In genomic region chr6:30635361-30635862, GRCm38 (mm10) we compare ENCODE assay signal across 12 mouse cellular contexts. TPM values are rescaled to one million over a fixed set of nuclear protein-coding genes. Genes with fewer than 3 reads are reported as not detected.
DNase-seq lines count a peak whose midpoint lies in the region; ATAC-seq and TF ChIP-seq lines count a peak whose summit lies in the region.
"Had no signal": no experiment of that assay in that cellular context is flagged by ENCODE, and none has a peak within 500 bp of the region (broad histone marks: within the 10 kb centered on the region; RNA-seq: fewer than 3 reads in every experiment).

No protein-coding gene starts in this region.

- peak overlapping the region; percentile 65 for H3K27ac ChIP-seq in intestine, embryonic 14.5 days (ENCODE audit: low read depth)
- no peak overlapping the region for H3K27ac ChIP-seq in intestine, postnatal 0 days (ENCODE audit: low read depth, low read length)
- 0 out of 2 replicates have a peak overlapping the region, but pooled peaks have one; percentile 8 for H3K27ac ChIP-seq in hindbrain, embryonic 13.5 days

- no peak for ATAC-seq in intestine, embryonic 14.5 days (replicated peaks; ENCODE audit: low FRiP score, low TSS enrichment, low read depth)
- no peak for ATAC-seq in intestine, postnatal 0 days
- ATAC-seq in hindbrain, embryonic 13.5 days (ENCODE audit: low FRiP score): no peak
- ATAC-seq in erythroblast, adult 5-6 weeks (replicated peaks; ENCODE audit: low FRiP score, poor library complexity, severe bottlenecking): no peak

- H3K4me3 ChIP-seq in intestine, embryonic 14.5 days (ENCODE audit: low read depth, low read length): no peak overlapping the region
- H3K4me3 ChIP-seq in intestine, postnatal 0 days (ENCODE audit: low read depth, low read length): no peak overlapping the region
- no peak overlapping the region for H3K4me3 ChIP-seq in hindbrain, embryonic 13.5 days

- no peak for TF ChIP-seq CTCF in intestine, postnatal 0 days (IDR thresholded peaks at IDR 0.05; ENCODE audit: low read depth)

- no peak overlapping the region for H3K9ac ChIP-seq in intestine, embryonic 14.5 days (ENCODE audit: low read length)
- H3K9ac ChIP-seq in intestine, postnatal 0 days (ENCODE audit: low read depth, low read length): no peak overlapping the region
- no peak overlapping the region for H3K9ac ChIP-seq in hindbrain, embryonic 13.5 days

- H3K4me2 ChIP-seq in intestine, embryonic 14.5 days (ENCODE audit: low read length): no peak overlapping the region
- no peak overlapping the region for H3K4me2 ChIP-seq in intestine, postnatal 0 days (replicated peaks; ENCODE audit: low read depth)
- H3K4me2 ChIP-seq in hindbrain, embryonic 13.5 days: no peak overlapping the region

- DNase-seq in intestine, embryonic 14.5 days (ENCODE audit: low spot score): no peak
- DNase-seq in retina, embryonic 14.5 days (ENCODE audit: low spot score): peak; percentile 10
- no peak for DNase-seq in retina, postnatal 1 day
- DNase-seq in urinary bladder, postnatal 4 days (ENCODE audit: low spot score in 2 of 2): no peak
- DNase-seq: lung, postnatal 14 days; thymus, postnatal 14 days had no signal

- peaks cover 23% of the 10 kb centered on the region for H3K4me1 ChIP-seq in intestine, embryonic 14.5 days (replicated peaks; ENCODE audit: control insufficient read depth, insufficient read depth, low read length)
- H3K4me1 ChIP-seq in intestine, postnatal 0 days (replicated peaks; ENCODE audit: control insufficient read depth, insufficient read depth, low read length): 0 out of 2 replicates have a peak, but pooled peaks cover 5% of the 10 kb centered on the region
- H3K4me1 ChIP-seq in hindbrain, embryonic 13.5 days (replicated peaks): peaks cover 7% of the 10 kb centered on the region; the same call in 1 of the 2 replicates

- no peaks in the 10 kb centered on the region for H3K36me3 ChIP-seq in intestine, embryonic 14.5 days (ENCODE audit: control insufficient read depth, insufficient read depth, low read length)
- no peaks in the 10 kb centered on the region for H3K36me3 ChIP-seq in intestine, postnatal 0 days (ENCODE audit: control insufficient read depth, insufficient read depth)
- H3K36me3 ChIP-seq in hindbrain, embryonic 13.5 days: no peaks in the 10 kb centered on the region
- H3K36me3 ChIP-seq: G1E had no signal

- no peaks in the 10 kb centered on the region for H3K27me3 ChIP-seq in intestine, embryonic 14.5 days (replicated peaks; ENCODE audit: control insufficient read depth, insufficient read depth, low read length)
- no peaks in the 10 kb centered on the region for H3K27me3 ChIP-seq in intestine, postnatal 0 days (replicated peaks; ENCODE audit: control insufficient read depth, insufficient read depth, low read length)
- H3K27me3 ChIP-seq in hindbrain, embryonic 13.5 days: no peaks in the 10 kb centered on the region

- H3K9me3 ChIP-seq in intestine, embryonic 14.5 days (ENCODE audit: control insufficient read depth, low read length): no peaks in the 10 kb centered on the region
- H3K9me3 ChIP-seq in intestine, postnatal 0 days (ENCODE audit: control insufficient read depth): no peaks in the 10 kb centered on the region
- no peaks in the 10 kb centered on the region for H3K9me3 ChIP-seq in hindbrain, embryonic 13.5 days
- H3K9me3 ChIP-seq: G1E had no signal

- 35% methylated on average over 8 of the region's 8 CpGs for WGBS in intestine, embryonic 14.5 days
- WGBS in intestine, postnatal 0 days: 46% methylated on average over 8 of the region's 8 CpGs
- 44% methylated on average over 8 of the region's 8 CpGs for WGBS in hindbrain, embryonic 13.5 days

RNA-seq across cellular contexts. Expression of gene Cpa1, which starts 3.6 kb away (rescaled TPM):
- 2.6 and 167 TPM in 2 replicates for polyA plus RNA-seq in intestine, embryonic 14.5 days (2014; fragmentation: Nextera tagmentation; extraction: Ambion mirVana)
- polyA plus RNA-seq in intestine, postnatal 0 days (2015; fragmentation: Nextera tagmentation; extraction: Ambion mirVana): 3.5 and 4.1 TPM in 2 replicates
- 0.71 and 1.1 TPM in 2 replicates for polyA plus RNA-seq in hindbrain, embryonic 13.5 days (2015; fragmentation: Nextera tagmentation; extraction: Ambion mirVana)
- not detected in 2 replicates for total RNA-seq in erythroblast, adult 5-6 weeks (2015; ENCODE audit: low replicate concordance)
- not detected in 2 replicates for total RNA-seq in erythroblast, adult 5-6 weeks (2017; ENCODE audit: low replicate concordance)
- total RNA-seq: G1E; layer of hippocampus, postnatal 14 days had no signal
- polyA plus RNA-seq: G1E had no signal

RNA-seq across cellular contexts. Expression of gene Cpa5, which starts 24.6 kb away (rescaled TPM):
- 0.19 and 0.23 TPM in 2 replicates for polyA plus RNA-seq in intestine, embryonic 14.5 days (2014; fragmentation: Nextera tagmentation; extraction: Ambion mirVana)
- not detected in 2 replicates for polyA plus RNA-seq in intestine, postnatal 0 days (2015; fragmentation: Nextera tagmentation; extraction: Ambion mirVana)
- polyA plus RNA-seq in hindbrain, embryonic 13.5 days (2015; fragmentation: Nextera tagmentation; extraction: Ambion mirVana): not detected in 2 replicates
- total RNA-seq in erythroblast, adult 5-6 weeks (2015; ENCODE audit: low replicate concordance): 1.3 TPM in 1 of 2 replicates, not detected in the other
- not detected in 2 replicates for total RNA-seq in erythroblast, adult 5-6 weeks (2017; ENCODE audit: low replicate concordance)
- total RNA-seq: G1E; layer of hippocampus, postnatal 14 days had no signal
- polyA plus RNA-seq: G1E; small intestine, adult 2 months had no signal

RNA-seq across cellular contexts. Expression of gene Cep41, which starts 58.1 kb away (rescaled TPM):
- polyA plus RNA-seq in intestine, embryonic 14.5 days (2014; fragmentation: Nextera tagmentation; extraction: Ambion mirVana): 10.0 and 10.3 TPM in 2 replicates
- 3.7 and 4.4 TPM in 2 replicates for polyA plus RNA-seq in intestine, postnatal 0 days (2015; fragmentation: Nextera tagmentation; extraction: Ambion mirVana)
- 13.3 and 14.2 TPM in 2 replicates for polyA plus RNA-seq in hindbrain, embryonic 13.5 days (2015; fragmentation: Nextera tagmentation; extraction: Ambion mirVana)
- 3.5 and 5.0 TPM in 2 replicates for total RNA-seq in erythroblast, adult 5-6 weeks (2015; ENCODE audit: low replicate concordance)
- 0.77 and 4.5 TPM in 2 replicates for total RNA-seq in erythroblast, adult 5-6 weeks (2017; ENCODE audit: low replicate concordance)
